Mouse (Mus musculus) erythroblast, embryonic 14.5 days (primary cell): ENCODE measurements around the gene Ptma.

Experiments used
- GATA1 ChIP-seq: IDR thresholded peaks from 2 replicates; pipeline ENCODE4 v1.6.1; 2012; ENCODE audit warnings: low read length, inconsistent platforms, mixed read lengths
- TAL1 ChIP-seq: IDR thresholded peaks from 3 replicates; pipeline ENCODE4 v1.6.1; 2012; ENCODE audit warnings: low read length, inconsistent platforms, mixed read lengths

DNA sequence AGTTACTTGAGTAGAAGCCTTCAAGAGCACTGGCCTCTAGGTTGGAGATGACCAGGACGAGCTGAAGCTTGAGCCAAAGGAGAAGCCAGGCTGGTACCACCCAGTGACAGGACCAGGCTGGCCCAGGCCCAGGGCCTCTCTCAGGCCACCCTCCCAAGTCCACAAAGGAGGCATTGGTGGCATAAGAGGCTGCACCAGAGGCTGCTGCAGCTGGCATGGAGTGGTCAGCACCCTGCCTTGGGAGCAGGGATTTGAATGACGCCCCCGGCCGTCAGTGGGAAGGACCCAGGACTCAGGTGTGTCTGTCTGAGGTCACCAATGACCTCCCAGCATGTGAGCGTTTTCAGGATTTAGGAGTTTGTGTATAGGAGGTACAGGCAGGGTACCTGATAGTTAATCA, 18.7 kb upstream of the Ptma start:
- TF ChIP-seq GATA1 (no peak), TAL1 (no peak)
